Mouse (Mus musculus) B cell, adult 2 months (primary cell): Measurements from ENCODE around the gene Pcnx2.

Experiments used
- DNase-seq, 2 experiments: peaks; one replicate each; pipeline ENCODE4 v3.0.0; 2022

Gene Pcnx2

DNA sequence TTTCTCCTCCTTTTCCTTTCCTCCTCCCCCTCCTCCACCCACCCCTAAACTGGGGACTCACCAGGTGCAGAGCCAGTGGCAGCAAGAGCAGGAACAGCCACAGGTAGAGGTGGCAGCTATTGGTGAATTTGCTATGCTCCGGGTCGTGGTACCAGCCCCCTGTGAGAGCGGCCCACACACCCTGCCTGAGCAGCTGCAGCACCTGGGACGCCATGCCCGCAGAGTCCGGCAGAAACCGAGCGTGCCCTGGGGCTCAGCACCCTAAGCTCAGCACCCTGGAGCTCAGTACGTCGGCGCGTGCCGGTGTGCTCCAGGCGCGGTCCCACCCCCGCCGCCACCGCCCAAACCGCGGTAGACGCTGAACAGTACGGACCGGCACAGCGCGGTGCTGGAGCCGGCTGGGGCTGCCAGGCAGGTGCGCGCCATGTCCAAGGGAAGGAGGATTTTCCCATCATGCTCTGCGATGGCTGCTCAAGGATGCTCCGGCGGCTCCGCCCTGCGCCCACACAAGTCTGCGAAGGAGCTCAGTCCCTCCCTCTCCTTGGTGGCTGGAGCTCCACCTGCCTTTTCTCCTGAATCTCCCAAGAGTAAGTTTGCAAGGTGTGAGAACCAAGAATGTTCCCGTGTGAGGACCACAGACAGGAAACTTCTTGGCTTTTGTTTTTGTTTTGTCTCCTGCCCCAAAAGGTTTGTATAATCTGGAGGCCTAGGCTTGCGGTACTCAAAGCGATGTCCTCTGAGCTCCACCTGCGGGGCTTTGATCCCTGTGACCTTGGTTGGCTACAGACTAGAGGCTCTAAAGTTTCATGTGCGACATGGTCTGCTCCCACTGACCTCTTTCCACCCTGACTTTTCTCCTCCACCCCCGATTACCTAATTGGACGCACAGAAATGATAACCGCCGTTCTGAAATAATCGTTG lies at the start of gene Pcnx2:
Gene Pcnx2 (minus strand): TSS at position 450 of the 921 bp plus-strand sequence.
- DNase-seq: no peak

DNA sequence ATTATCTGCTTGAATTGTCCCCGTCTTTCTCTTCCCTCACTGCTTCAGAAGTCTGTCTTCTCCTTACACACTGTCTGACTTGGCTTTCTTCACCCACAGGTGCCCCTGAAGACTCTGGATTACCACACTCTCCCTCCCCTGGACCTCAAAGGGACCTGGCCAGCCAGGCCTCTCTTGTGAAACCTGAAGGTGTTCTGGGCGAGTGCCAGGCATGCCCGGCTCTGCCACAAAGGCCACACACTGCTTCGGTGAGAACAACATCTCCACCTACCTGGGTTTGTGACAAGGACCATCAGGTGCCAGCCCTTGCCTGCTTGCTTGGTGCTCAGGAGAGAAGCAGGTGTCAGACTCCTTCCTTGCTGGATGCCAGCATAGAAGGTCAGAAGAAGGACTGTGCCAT lies 46.4 kb upstream of the Pcnx2 start:
- no peak for DNase-seq

DNA sequence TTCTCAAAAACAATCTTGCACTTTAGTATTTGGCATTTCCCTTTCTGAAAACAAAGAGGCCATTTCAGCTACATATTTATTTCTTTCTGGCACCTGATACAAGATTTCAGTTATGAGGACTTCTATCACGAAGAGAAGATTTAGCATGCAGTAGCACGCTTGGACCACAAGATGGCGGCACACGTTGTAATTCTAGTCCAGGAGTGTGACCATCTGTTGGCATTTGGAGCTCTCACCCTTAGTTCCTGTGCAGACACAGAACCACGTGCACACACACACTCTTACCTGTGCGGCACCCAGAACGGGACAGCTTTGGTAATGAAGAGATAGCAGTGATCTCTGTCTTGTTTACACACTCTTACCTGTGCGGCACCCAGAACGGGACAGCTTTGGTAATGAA lies 37.5 kb upstream of the Pcnx2 start:
- peak; percentile 50 to 56 for DNase-seq

DNA sequence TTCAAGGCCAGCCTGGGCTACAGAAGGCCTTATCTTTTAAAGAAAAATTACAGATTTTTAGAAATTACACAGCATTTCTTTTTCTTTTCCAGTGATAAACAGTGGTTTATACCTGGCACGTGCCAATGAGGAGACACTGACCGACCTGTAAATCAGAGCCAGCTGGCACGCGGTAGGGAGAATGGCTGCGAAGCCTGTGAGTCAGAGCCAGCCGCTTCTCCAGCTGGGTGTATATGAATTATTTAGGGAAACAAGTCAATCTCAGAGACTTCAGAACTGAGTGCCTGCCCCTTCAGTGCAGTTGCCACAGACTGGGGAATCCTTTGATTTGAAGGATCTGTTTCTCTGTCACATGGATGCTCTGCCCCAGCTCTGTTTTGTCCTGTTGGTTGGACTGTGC lies 33.7 kb upstream of the Pcnx2 start:
- no peak for DNase-seq

DNA sequence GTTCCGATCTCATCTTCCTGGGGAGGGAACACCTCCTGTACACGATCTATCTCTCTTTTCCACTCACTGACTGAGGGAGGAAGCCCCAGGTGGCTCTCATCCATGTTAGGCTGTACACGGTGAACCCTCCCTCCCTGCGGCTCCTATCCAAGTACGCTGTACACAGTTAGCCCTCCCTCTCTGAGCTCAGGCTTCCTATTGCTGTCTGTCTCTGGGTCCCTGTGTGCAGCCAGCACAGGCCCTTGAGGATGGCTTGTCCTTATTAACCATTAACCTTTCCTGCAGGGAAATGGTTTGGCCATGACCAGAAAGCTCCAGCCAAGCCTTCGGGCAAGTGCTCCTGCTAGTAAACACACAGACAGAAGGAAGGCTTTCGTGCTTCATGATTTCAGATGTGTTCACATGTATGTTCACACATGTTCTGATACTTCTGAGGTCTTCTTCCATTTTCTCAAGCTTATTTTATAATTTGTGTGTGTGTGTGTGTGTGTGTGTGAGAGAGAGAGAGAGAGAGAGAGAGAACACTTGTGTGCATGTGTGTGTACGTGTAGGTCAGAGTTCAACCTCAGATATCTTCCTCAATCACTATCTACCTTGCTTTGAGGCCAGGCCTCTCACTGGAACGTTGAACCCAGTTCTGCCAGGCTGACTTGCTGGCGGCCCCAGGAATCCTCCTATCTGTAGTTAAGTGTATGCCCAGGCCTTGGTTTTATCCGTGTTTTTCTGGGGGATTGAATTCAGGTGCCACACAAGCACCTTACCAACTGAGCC lies 32.3 kb upstream of the Pcnx2 start:
- DNase-seq: no peak

DNA sequence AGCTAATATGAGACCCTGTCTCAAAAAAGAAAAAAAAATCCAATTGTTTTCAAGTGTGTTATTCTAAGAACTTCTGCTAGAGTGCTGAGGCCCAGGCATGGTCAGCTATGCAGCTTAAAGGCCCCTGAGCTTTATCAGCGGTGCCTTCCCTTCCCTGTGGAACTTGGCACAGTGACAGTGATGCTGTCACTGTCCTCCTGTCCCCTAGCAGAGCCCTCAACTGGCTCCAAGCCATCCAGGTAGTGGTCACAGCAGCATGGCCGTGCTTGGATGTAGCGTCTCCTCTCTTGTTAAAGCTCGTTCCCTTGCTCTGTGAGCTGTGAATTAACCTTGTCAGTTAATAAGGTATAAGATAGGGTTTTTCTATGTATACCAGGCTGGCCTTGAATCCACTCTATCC lies 28.5 kb upstream of the Pcnx2 start:
- no peak for DNase-seq

DNA sequence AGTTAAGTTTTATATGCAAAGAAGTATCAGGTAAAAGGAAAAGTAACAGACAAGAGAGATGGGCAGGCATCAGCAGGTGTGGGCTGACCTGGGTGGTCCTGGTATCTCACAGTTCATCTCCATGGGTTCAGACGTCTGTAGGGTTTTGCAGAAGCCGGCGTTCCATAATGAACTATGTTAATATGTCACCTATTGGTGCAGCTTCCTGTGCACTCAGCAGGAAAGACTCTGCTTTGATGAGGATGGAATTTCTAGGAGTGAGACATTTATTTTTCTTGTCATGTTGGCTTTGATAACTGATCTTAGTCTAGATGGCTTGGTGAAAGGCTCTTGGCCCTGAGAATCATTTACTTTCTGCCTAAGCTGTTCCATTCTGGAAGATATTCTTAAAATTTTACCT lies 24.2 kb upstream of the Pcnx2 start:
- no peak for DNase-seq

DNA sequence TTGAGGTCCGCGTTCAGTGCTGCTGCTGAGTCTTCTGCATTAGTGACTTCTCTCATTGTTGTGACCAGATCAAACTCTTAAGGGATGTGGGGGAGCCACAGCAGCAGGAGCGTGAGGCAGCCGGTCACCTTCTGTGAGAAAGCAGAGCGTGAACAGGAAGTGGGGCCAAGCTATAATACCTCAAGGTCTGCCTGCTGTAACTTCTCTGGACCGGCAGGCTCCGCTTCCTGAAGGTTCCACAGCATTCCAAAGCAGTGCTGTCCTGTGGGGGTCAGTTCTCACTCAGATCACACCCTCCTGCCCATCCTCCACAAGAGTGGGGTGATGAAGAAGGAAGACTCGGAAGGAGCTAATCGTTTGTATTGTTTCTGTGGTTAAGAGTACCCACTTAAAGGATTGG lies 22.6 kb upstream of the Pcnx2 start:
- DNase-seq: no peak

DNA sequence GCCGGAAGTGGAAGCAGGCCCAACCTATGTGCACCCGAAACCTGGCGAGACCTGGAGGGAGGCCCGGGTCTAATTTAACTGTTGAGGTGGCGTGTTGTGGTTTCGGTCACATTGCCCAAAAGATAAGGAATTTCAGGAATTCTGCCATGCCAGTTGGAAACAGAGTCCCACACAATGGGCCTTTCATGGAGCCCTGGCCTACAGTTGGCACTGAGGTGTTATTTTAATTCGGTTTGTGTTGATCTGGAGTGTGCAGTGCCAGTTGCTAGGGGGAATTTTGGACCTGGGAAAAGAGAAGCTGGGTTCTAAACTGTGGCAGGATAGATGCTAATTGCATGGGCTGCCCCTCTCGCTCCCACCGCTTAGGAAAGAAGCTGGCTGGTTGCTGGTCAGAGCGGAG lies 22.2 kb upstream of the Pcnx2 start:
- DNase-seq: no peak

DNA sequence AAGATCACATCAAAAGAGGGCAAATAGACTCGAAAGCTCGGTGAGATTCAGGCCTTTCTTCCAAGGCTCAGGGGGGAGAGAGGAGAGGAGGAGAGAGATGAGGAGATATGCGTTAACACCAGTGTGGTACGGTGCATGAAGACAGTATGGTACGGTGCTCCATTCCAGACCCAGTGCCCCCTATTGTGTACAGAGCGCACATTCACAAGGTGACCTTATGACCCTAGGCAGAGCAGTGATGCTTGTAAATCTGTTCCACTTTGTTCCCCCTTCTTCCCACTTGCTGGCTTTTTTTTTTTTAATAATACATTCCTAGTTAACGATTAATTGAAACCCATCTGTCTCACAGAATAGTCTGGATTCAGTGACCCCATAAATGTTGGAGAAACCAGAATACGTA lies 21.4 kb upstream of the Pcnx2 start:
- DNase-seq: no peak

DNA sequence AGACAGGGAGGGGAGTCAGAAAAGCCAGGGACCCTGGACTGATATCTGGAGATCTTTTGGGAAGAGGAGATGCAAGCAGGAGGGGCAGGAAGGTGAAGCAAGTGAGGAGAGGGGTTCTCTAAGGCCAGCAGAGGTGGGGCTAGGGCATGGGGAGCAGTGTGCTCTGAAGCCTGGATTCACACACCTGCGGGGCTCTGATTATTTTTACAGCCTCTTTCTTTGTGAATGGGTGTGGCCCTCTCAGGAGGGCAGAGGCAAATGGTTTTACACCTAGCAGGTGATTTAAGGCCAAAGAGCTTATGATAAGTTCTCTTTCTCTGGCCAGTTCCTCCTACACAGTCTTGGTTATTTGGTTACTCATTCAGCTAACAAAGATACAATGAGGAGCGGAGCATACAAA lies 20.6 kb upstream of the Pcnx2 start:
- no peak for DNase-seq

DNA sequence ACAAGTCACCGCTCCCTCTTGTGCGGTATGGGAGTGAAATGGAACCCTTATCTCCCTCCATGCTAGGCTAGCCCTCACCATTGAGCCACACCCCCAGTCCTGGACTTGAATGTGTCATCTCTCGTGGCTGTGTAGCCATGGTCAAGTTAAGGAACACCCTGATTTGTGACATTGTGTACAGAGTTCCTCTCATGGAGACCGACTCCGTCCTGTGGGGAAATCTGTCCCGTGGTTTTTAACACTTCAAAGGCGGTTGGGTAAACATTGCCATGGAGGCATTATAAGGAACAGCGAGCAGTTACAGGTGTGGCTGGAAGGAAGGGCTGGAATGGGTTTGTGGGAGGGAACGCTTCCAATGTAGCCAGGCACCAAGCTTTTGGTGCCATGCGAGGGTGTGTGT lies 18.9 kb upstream of the Pcnx2 start:
- no peak for DNase-seq

DNA sequence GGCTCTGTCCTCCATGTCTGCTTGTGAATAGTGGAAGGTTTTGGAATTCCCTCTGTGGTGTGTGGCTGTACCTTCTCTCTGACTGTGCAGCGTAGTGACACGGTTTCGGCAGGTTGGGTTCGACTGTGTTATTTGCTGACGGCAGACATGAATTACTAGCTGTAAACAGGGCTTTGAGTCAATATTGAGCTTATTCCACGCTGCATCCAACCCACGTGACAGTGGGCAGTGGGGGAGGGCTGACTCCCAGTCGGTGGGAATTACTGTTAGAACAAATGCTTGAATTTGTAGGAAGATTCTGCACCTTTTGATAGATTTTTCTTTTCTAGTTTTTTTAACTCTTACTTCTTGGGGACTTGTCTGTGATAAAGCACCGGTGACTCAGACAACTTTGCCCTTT lies 16.3 kb upstream of the Pcnx2 start:
- no peak for DNase-seq

DNA sequence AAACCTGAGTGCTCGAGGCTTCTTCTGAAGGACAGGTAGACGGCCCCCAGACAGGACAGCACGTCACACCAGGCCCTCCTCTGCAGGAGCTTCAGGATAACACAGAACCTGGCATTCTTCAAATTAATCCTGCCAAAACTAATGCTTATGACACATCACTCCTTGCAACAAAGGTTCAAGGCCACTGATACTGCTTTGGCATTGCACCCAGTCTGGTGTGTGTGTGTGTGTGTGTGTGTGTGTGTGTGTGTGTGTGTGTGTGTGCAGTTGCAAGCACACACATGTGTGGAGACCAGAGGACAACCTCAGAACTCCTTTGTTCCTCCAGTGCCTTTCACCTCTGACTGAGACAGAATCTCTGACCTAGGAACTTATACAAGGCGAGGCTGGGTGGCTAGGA lies 15.1 kb upstream of the Pcnx2 start:
- no peak for DNase-seq

DNA sequence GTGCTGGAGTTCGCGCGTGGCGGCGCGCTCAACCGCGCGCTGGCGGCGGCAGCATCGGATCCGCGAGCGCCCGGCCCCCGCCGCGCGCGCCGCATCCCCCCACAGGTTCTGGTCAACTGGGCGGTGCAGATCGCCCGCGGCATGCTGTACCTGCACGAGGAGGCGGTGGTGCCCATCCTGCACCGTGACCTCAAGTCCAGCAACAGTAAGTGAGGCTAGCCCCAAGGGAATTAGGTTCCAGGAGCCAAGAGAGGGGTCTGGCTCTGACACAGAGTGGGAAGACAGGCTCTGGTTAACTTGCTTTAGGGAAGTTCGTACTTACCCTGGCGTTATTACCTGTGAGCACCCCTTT lies 13.1 kb upstream of the Pcnx2 start:
- DNase-seq: no peak

DNA sequence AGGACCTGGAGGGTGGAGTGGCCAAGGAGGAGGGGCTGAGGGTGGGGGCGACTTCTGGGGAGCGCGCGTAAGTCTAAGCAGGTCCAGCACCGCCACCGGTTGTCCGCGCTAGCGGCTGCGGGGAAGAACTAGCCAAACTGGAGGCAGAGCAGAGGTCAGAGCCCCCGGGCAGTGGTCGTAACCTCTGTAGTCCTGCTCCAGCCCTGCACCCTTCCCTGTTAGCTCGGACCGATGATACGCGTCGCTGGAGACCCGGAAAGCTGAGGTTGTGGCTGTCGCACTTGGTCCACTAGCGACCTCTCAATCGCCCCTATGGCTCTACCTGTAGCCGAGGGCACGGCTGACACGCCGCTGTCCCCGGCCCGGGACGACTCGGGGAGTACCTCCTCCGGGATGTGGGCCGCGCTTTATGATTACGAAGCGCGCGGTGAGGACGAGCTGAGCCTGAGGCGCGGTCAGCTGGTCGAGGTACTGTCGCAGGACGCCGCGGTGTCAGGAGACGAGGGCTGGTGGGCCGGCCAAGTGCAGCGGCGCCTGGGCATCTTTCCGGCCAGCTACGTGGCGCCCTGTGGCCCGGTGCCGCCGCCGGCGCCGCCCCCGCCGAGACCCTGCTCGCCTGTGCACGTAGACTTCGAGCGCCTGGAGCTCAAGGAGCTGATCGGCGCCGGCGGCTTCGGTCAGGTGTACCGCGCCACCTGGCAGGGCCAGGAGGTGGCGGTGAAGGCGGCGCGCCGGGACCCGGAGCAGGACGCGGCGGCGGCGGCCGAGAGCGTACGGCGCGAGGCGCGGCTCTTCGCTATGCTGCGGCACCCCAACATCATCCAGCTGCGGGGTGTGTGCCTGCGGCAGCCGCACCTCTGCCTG lies 12.5 kb upstream of the Pcnx2 start, which contains the start of gene Map3k21:
Gene Map3k21 (plus strand): TSS at position 86 of the 864 bp plus-strand sequence.
- no peak for DNase-seq

DNA sequence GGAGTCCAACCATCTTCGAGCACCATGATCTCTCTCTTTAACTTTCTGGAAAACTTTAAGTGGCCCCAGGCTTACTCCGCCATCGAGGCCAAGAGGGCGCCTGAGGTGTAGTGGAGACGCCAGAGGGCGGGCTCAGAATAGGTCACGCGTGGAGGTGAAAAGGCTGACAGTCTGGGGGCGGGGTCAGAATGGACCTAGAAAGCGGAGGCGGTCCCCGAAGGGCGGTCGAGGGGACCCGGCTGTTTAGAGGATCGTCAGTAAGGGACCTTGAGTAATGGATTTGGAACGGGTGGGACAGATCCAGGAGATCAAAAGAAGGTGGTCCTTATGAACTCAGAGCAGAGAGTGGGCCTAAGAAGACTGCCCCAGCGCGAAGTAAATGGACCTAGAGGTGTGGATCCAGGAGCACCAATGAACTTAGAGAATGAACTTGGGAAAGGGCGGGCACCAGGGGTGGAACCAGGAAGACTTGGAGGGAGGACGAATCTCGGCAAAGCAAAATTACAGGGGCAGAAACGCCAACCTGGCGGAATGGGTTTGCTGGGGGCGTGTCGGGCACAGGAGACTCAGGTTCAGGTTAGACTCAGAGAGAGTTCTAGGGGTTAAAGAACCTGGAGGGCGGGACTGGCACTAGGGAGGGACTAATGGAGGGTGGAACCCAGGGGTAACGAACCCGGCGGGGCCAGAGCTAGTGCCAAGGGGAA lies 11.7 kb upstream of the Pcnx2 start:
- no peak for DNase-seq

DNA sequence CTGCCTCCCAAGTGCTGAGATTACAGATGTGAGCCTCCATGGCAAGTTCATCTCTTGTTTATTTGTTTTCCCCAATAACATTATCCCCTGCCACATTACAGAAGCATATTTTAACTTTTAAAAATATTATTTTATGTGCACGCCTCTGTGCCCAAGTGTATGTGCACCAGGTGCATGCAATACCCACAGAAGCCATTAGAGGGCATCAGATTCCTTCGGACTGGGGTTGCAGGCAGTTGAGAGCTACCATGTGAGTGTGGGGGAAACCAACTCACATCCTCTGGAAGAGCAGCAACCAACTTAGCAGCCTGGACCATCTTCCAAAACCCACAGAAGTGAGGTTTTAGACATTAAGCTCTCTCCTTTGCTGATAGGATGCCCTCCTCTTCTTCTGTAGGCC lies 9.2 kb upstream of the Pcnx2 start:
- DNase-seq: peak in 1 of 2 experiments; percentile 3

DNA sequence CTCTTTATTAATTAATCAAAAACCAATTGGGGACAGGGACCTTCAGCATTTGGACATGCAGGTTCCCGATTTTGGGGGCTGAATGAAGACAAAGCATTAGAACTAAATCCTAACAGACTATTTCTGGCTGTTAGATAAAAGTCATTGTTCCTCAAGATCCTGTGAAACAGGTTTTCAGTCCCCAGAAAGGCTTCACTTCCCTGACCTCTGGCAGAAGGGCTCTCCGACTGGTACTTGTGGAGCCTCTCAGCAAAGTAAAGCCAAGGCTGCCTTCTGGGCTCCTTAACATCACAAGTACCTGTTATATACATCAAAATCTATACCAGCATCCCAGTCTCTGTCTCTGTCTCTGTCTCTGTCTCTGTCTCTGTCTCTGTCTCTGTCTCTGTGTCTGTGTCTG lies 7.2 kb upstream of the Pcnx2 start:
- no peak for DNase-seq

DNA sequence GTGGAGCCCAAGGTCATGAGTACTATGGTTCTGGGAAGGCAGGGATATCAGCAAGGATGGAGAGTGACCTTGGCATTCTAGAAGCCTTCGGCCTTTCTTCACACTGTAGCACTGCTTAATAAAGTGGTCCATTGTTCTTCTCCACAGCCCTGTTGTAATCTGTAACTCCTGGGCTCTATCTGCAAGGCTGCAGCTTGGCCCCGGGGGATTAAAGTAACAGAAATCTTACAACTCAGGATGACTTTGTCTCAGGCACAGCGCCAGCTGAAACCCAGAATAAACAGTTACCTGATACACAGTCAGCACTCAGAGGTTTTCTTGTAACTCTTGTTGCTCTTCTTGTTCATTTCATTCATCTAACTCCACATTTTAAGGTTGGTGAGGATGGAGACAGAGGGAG lies 4.4 kb upstream of the Pcnx2 start:
- DNase-seq: no peak

DNA sequence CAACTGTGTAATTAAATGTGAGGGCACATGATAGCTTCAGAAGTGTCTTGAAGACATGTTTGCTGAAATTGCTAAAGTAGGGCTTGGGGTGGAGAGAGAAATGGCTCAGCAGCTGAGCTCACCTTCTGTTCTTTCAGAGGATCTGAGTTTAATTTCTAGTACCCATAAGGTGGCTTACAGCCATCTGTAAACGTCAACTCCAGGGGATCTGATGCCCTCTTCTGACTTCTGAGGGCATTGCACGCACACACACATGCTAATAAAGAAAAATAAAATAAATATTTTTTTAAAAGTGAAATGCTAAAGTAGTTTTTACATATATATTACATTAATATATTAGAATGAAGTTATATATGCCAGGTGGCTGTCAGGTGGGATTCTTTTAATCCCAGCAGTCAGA lies 3.0 kb upstream of the Pcnx2 start:
- no peak for DNase-seq

DNA sequence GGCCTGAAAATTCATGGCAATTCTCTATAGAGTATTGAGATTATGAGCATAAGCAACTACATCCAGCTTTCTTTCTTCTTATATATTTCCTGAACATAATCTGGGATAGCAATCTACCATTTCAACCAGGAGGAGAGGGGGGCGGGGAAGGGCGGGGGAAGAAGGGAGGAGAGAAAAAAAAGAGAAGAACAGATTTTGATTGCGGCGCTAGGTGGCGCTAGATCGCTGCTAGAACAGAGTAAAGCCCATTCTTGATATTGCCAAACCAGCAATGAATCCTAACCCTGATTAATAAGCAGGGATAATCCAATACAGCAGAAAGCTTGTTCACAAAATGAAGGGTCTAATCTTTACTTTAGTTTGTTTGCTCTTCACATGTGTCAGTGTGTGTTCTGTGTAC lies 782 bp upstream of the Pcnx2 start:
- DNase-seq: peak; percentile 34 to 42

DNA sequence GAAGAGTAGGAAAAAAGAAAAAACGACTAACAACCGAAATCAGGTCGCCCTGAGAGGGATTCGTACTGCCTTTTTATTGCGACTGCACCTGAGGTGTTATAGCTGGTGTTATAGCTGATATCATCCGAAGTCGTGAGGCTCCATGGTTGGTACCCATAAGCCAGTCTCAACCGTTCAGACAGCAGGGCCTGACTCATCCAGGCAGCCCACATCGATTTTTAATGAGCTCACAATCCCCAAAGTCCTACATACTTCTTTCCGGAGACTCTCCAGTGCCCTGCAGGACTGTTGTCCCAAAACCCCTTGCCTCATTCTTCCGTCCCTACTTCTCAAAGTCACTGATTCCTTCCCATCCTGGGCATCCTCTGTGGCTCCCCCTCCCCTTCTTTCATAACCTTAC lies 729 bp downstream of the Pcnx2 start:
- no peak for DNase-seq
